Comparison of ENCODE assay signal across 13 mouse cellular contexts in genomic region chr10:70919031-70919663, GRCm38 (mm10).
DNase-seq lines count a peak whose midpoint lies in the region; ATAC-seq lines count a peak whose summit lies in the region.
"Had no signal": no experiment of that assay in that cellular context is flagged by ENCODE, and none has a peak within 500 bp of the region (broad histone marks: within the 10 kb centered on the region; RNA-seq: fewer than 3 reads in every experiment).

No protein-coding gene starts in this region.

- peak; percentile 19 to 39 for DNase-seq in frontal cortex, postnatal 36 days (ENCODE audit: low spot score in 2 of 2)
- DNase-seq in frontal cortex, postnatal 14 days (ENCODE audit: low spot score in 2 of 2): no peak
- DNase-seq in left cerebral cortex, adult 18-20 months (ENCODE audit: low spot score in 2 of 2): peak; percentile 19 to 24
- no peak for DNase-seq in left cerebral cortex, postnatal 4 days
- DNase-seq in NIH3T3 (ENCODE audit: low read depth): peak; percentile 23
- DNase-seq in lung, postnatal 10 days: peak; percentile 74
- DNase-seq in adrenal gland, adult (ENCODE audit: inconsistent age in 2 of 2, low spot score in 1 of 2): no peak
- DNase-seq: adrenal gland, postnatal 25 days; cerebellum, postnatal 25 days; gastrocnemius, postnatal 25 days; kidney, adult 18-20 months; kidney, postnatal 36 days had no signal

- intact Hi-C loops in left cerebral cortex, postnatal 4 days (cut with DNase I): no loop called here

- ATAC-seq in megakaryocyte, adult 5-6 weeks (ENCODE audit: poor library complexity, severe bottlenecking): no peak

Comparison
In these comparisons a context has a peak if more than half of its experiments do, and no peak if none do; other contexts are left out.
1. DNase-seq: peak in frontal cortex, postnatal 36 days (2 of 2), left cerebral cortex, adult 18-20 months (2 of 2), NIH3T3 (single experiment) and lung, postnatal 10 days (single experiment); none in frontal cortex, postnatal 14 days (0 of 2), left cerebral cortex, postnatal 4 days (single experiment) and adrenal gland, adult (0 of 2).